Mouse (Mus musculus): ENCODE data around the gene Ranbp3. TPM values are rescaled to one million over a fixed set of nuclear protein-coding genes. Genes with fewer than 3 reads are reported as not detected.

The Ranbp3 gene
- polyA plus RNA-seq, 1 experiment from 2014 or later = 40.8 TPM

GRCm38 (mm10) chr17:56681791-56682190 lies 8.7 kb downstream of the Ranbp3 start:
- no peaks in the 10 kb centered on the region for H3K9me3 ChIP-seq (replicated peaks)
- peaks cover 80% of the 10 kb centered on the region for H3K4me1 ChIP-seq (replicated peaks)
- ATAC-seq (ENCODE audit: insufficient read depth) = no peak
- H3K4me2 ChIP-seq = 0 out of 2 replicates have a peak overlapping the region, but pooled peaks have one; percentile 21
- H3K36me3 ChIP-seq (replicated peaks) = peaks cover 97% of the 10 kb centered on the region
- H3K4me3 ChIP-seq (replicated peaks) = no peak overlapping the region
- H3K9ac ChIP-seq = no peak overlapping the region
- no peaks in the 10 kb centered on the region for H3K27me3 ChIP-seq
- H3K27ac ChIP-seq (replicated peaks) = peak overlapping the region; percentile 48; the same call in 1 of the 2 replicates
- 65% methylated on average over 4 of the region's 4 CpGs for WGBS (ENCODE audit: insufficient replicate concordance)

- H3K9me3 ChIP-seq (replicated peaks) = no peaks in the 10 kb centered on the region
- H3K4me1 ChIP-seq (replicated peaks) = peaks cover 87% of the 10 kb centered on the region
- peak; percentile 67 for ATAC-seq (ENCODE audit: insufficient read depth)
- no peaks in the 10 kb centered on the region for H3K27me3 ChIP-seq
- 19% methylated on average over 3 of the region's 3 CpGs for WGBS (ENCODE audit: insufficient replicate concordance)
- peaks cover 97% of the 10 kb centered on the region for H3K36me3 ChIP-seq (replicated peaks)
- H3K4me2 ChIP-seq = peak overlapping the region; percentile 21; the same call in 1 of the 2 replicates
- H3K9ac ChIP-seq = peak overlapping the region; percentile 6; the same call in 1 of the 2 replicates
- H3K27ac ChIP-seq (replicated peaks) = peak overlapping the region; percentile 48
- no peak overlapping the region for H3K4me3 ChIP-seq (replicated peaks)
These were observed 9.8 kb downstream of the Ranbp3 start for GRCm38 (mm10) chr17:56682880-56683279.

- peak overlapping the region; percentile 48; the same call in 1 of the 2 replicates for H3K27ac ChIP-seq (replicated peaks)
- peaks cover 94% of the 10 kb centered on the region for H3K4me1 ChIP-seq (replicated peaks)
- no peaks in the 10 kb centered on the region for H3K9me3 ChIP-seq (replicated peaks)
- H3K36me3 ChIP-seq (replicated peaks) = peaks cover 97% of the 10 kb centered on the region
- WGBS (ENCODE audit: insufficient replicate concordance) = 80% methylated on average over 5 of the region's 5 CpGs
- H3K27me3 ChIP-seq = no peaks in the 10 kb centered on the region
- H3K4me2 ChIP-seq = no peak overlapping the region
- no peak overlapping the region for H3K4me3 ChIP-seq (replicated peaks)
- H3K9ac ChIP-seq = no peak overlapping the region
- ATAC-seq (ENCODE audit: insufficient read depth) = no peak
These were observed 10.5 kb downstream of the Ranbp3 start for GRCm38 (mm10) chr17:56683546-56684140.

GRCm38 (mm10) chr17:56684649-56685048 lies 11.6 kb downstream of the Ranbp3 start:
- WGBS (ENCODE audit: insufficient replicate concordance) = 88% methylated on average over 2 of the region's 2 CpGs
- Histone ChIP-seq H3K4me2 (no peak overlapping the region), H3K27ac (replicated peaks) (no peak overlapping the region), H3K36me3 (replicated peaks) (peaks cover 98% of the 10 kb centered on the region), H3K4me3 (replicated peaks) (no peak overlapping the region), H3K9me3 (replicated peaks) (no peaks in the 10 kb centered on the region), H3K9ac (no peak overlapping the region), H3K4me1 (replicated peaks) (peaks cover 94% of the 10 kb centered on the region), H3K27me3 (no peaks in the 10 kb centered on the region)
- no peak for ATAC-seq (ENCODE audit: insufficient read depth)

GRCm38 (mm10) chr17:56686801-56687200 lies 13.7 kb downstream of the Ranbp3 start:
- H3K36me3 ChIP-seq (replicated peaks) = peaks cover 98% of the 10 kb centered on the region
- no peaks in the 10 kb centered on the region for H3K27me3 ChIP-seq
- ATAC-seq (ENCODE audit: insufficient read depth) = no peak
- H3K9ac ChIP-seq = no peak overlapping the region
- H3K4me2 ChIP-seq = no peak overlapping the region
- peak overlapping the region; percentile 77 for H3K27ac ChIP-seq (replicated peaks)
- peaks cover 78% of the 10 kb centered on the region for H3K4me1 ChIP-seq (replicated peaks)
- WGBS (ENCODE audit: insufficient replicate concordance) = 89% methylated on average over 4 of the region's 4 CpGs
- no peaks in the 10 kb centered on the region for H3K9me3 ChIP-seq (replicated peaks)
- no peak overlapping the region for H3K4me3 ChIP-seq (replicated peaks)

- Histone ChIP-seq H3K4me2 (peak overlapping the region; percentile 51), H3K4me1 (replicated peaks) (peaks cover 66% of the 10 kb centered on the region), H3K4me3 (replicated peaks) (no peak overlapping the region)
These were observed 15.0 kb downstream of the Ranbp3 start for GRCm38 (mm10) chr17:56688045-56688444.

GRCm38 (mm10) chr17:56688689-56689088 lies 15.6 kb downstream of the Ranbp3 start:
- Histone ChIP-seq H3K27ac (replicated peaks) (peak overlapping the region; percentile 77), H3K27me3 (no peaks in the 10 kb centered on the region), H3K4me3 (replicated peaks) (no peak overlapping the region), H3K4me2 (peak overlapping the region; percentile 51; the same call in 1 of the 2 replicates), H3K4me1 (replicated peaks) (peaks cover 62% of the 10 kb centered on the region), H3K36me3 (replicated peaks) (peaks cover 99% of the 10 kb centered on the region), H3K9ac (no peak overlapping the region), H3K9me3 (replicated peaks) (no peaks in the 10 kb centered on the region)
- WGBS (ENCODE audit: insufficient replicate concordance) = 61% methylated on average over 2 of the region's 2 CpGs
- ATAC-seq (ENCODE audit: insufficient read depth) = no peak

More at GRCm38 (mm10) chr17:56688045-56688444, 15.0 kb downstream of the Ranbp3 start:
- Histone ChIP-seq H3K36me3 (replicated peaks) (peaks cover 98% of the 10 kb centered on the region), H3K27me3 (no peaks in the 10 kb centered on the region), H3K27ac (replicated peaks) (peak overlapping the region; percentile 77), H3K9me3 (replicated peaks) (no peaks in the 10 kb centered on the region), H3K9ac (0 out of 2 replicates have a peak overlapping the region, but pooled peaks have one; percentile 3)
- ATAC-seq (ENCODE audit: insufficient read depth) = peak; percentile 90

- ATAC-seq (ENCODE audit: insufficient read depth) = no peak
- H3K4me2 ChIP-seq = no peak overlapping the region
- peaks cover 16% of the 10 kb centered on the region for H3K4me1 ChIP-seq (replicated peaks)
- no peaks in the 10 kb centered on the region for H3K9me3 ChIP-seq (replicated peaks)
- H3K27ac ChIP-seq (replicated peaks) = no peak overlapping the region
- H3K36me3 ChIP-seq (replicated peaks) = peaks cover 100% of the 10 kb centered on the region
- no peak overlapping the region for H3K9ac ChIP-seq
- no peaks in the 10 kb centered on the region for H3K27me3 ChIP-seq
- 80% methylated on average over 1 of the region's 1 CpGs for WGBS (ENCODE audit: insufficient replicate concordance)
- H3K4me3 ChIP-seq (replicated peaks) = no peak overlapping the region
These were observed 20.3 kb downstream of the Ranbp3 start for GRCm38 (mm10) chr17:56693395-56693794.

GRCm38 (mm10) chr17:56693851-56694310 lies 20.8 kb downstream of the Ranbp3 start:
- Histone ChIP-seq H3K27ac (replicated peaks) (no peak overlapping the region), H3K36me3 (replicated peaks) (peaks cover 100% of the 10 kb centered on the region), H3K9ac (no peak overlapping the region), H3K4me1 (replicated peaks) (peaks cover 11% of the 10 kb centered on the region), H3K4me2 (no peak overlapping the region), H3K9me3 (replicated peaks) (no peaks in the 10 kb centered on the region), H3K27me3 (no peaks in the 10 kb centered on the region), H3K4me3 (replicated peaks) (no peak overlapping the region)
- WGBS (ENCODE audit: insufficient replicate concordance) = 83% methylated on average over 6 of the region's 6 CpGs
- ATAC-seq (ENCODE audit: insufficient read depth) = no peak

- no peak for ATAC-seq (ENCODE audit: insufficient read depth)
- Histone ChIP-seq H3K27me3 (no peaks in the 10 kb centered on the region), H3K9me3 (replicated peaks) (no peaks in the 10 kb centered on the region), H3K4me3 (replicated peaks) (no peak overlapping the region), H3K36me3 (replicated peaks) (peaks cover 97% of the 10 kb centered on the region), H3K4me2 (no peak overlapping the region), H3K9ac (no peak overlapping the region), H3K27ac (replicated peaks) (no peak overlapping the region), H3K4me1 (replicated peaks) (no peaks in the 10 kb centered on the region)
- WGBS (ENCODE audit: insufficient replicate concordance) = 87% methylated on average over 2 of the region's 2 CpGs
These were observed 27.4 kb downstream of the Ranbp3 start for GRCm38 (mm10) chr17:56700451-56700850.

- Histone ChIP-seq H3K36me3 (replicated peaks) (peaks cover 97% of the 10 kb centered on the region), H3K4me2 (no peak overlapping the region), H3K9ac (no peak overlapping the region), H3K4me3 (replicated peaks) (no peak overlapping the region), H3K27me3 (no peaks in the 10 kb centered on the region), H3K27ac (replicated peaks) (no peak overlapping the region), H3K4me1 (replicated peaks) (peaks cover 4% of the 10 kb centered on the region; the same call in 1 of the 2 replicates), H3K9me3 (replicated peaks) (no peaks in the 10 kb centered on the region)
- 77% methylated on average over 4 of the region's 4 CpGs for WGBS (ENCODE audit: insufficient replicate concordance)
- ATAC-seq (ENCODE audit: insufficient read depth) = no peak
These were observed 29.9 kb downstream of the Ranbp3 start for GRCm38 (mm10) chr17:56703038-56703437.

Measured in liver, embryonic 15.5 days (tissue).